Mouse (Mus musculus): ENCODE data around the gene Trub2. TPM values are rescaled to one million over a fixed set of nuclear protein-coding genes. Genes with fewer than 3 reads are reported as not detected.
"Not testable (repeated sequence)": the region's sequence is repeated elsewhere in the genome, so short reads cannot be mapped to it uniquely, and the experiment has no call there.

The Trub2 gene
- total RNA-seq, 2 experiments from 2014 or later = 27.7 to 30.3 TPM

DNA sequence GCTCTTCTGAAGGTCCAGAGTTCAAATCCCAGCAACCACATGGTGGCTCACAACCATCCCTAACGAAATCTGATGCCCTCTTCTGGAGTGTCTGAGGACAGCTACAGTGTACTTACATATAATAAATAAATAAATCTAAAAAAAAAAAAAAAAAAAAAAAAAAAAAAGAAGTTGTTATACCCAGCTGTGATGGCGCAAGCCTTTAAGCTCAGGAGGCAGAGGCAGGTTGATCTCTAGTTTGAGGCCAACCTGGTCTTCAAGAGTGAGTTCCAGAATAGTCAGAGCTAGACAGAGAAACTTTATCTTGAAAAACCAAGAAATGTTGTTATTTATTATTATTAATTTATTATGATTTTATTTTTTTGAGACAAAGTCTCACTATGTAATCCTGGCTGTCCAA lies 7.0 kb downstream of the Trub2 start:
- DNase-seq (ENCODE audit: low spot score) = not testable (repeated sequence)

DNA sequence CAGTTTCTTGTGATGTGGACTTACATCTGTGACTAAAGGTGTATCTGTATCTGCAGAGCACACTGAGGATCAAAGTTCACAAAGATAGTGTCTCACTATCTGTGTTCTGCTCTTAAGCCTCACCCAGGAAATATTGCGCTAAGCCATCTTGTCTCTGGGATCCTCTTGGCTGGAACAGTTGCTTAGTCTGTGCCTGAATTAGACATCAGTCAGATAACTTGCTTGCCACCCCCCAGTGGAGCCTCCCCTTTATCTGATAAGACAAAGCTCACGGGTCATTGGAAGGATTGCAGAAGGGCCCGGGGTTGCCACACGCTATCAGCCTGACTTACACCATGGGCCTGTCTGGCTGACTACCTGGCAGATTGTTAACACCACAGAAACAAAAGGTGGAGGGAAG lies 15.0 kb downstream of the Trub2 start:
- DNase-seq (ENCODE audit: low spot score) = no peak

DNA sequence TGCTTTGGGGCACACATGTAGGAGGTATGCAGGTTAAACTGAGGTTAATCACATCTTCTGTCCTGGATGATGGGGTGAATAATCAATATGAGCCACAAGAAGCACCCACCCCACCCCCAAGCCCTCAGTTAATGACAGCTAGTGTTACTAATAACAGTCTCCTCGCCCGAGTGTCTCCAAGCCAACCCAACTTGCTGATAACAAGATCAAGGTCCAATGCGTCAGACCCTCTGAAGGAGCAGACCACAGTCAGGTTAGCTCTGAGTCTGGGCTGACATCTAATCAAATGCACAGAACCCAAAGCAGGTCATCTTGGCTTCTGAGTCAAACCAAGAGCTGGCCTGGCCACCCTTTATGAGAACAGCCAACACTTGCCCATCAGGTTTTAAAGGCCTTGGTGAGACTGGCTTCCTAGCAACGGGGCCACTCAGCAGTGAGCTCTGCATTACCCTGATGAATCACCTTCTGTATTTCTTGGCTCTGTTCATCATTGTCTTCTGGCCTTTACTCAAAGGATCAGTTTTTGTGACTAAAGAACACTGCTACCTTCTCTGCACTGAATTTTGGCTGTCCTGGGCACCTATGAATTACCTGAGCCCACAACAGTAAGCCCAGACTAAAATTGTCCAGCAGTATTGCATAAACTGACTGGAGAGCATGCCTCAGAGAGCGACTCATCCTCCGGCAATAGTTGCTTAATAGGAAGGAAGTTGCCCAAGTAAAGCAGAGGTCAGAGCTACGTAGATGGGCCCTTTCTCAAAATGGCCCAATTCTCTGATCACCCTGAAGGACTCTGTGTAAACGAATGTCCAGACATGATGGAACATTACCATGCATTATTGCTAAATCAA lies 16.5 kb downstream of the Trub2 start:
- DNase-seq (ENCODE audit: low spot score) = no peak

DNA sequence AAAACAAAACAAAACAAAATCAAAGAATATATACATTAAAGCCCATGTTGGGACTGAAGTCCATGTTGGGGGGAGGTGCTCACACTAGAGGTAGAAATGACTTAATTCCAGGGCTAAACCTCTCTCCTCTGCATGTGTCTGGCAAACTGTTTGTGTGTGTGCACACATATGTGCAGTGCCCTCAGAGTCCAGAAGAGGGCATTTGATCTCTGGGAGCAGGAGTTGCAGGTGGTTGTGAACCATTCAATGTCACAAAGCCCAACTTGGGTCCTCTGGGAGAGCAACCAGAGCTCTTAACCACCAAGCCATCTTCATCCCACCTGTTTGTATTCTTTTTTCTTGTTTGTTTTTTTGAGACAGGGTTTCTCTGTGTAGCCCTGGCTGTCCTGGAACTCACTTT lies 18.1 kb downstream of the Trub2 start:
- no peak for DNase-seq (ENCODE audit: low spot score)

DNA sequence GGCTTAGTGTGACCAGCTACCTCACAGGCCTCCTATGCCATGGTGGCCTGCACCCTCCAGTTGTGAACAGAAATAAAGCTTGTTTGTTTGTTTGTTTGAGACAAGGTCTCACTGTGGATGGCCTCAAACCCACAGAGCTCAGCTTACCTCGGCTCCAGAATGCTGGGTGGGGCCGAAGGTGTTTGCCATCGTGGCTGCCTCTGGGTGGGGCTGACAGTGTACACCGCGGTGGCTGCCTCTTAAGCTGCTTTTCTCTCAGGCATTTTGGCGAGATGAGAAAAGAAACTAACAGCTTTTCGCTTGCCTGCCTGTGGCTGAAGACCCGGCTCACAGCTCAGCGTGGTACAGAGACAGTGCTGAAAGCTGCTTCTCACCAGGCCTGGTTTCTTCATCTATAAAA lies 19.4 kb downstream of the Trub2 start:
- DNase-seq (ENCODE audit: low spot score) = no peak

DNA sequence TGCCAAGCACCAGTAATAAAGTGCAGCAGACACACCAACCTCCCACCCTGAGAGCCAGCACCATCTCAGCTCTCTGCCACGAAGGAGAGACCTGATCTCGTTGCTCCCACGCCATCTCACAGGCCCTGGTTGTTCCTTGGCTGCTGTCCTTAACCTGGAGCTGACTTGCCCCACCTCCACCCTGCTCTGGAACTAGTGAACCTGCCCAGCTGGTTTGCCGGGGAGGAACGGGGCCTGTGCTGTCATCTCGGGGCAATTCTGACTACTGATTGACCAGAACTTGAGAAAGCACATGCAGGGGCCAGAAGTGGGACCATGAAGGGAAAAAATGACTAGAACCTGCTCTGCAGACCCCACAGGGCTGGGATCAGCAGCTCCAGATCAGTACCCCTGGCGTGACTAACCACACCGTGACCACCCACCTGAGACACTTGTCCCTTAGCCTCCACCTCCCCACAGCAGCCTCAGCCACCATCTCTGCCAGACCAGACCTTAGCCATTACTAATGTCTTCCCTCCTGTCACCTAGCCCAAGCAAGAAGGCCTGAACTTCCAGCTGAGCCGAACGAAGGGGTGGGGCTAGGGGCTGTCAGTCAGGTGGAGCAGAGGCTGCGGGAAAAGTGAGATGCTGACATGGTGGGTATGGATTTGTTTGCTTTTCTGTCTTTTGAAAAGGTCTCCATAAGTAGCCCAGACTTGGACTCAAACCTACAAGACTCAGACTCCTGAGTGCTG lies 20.2 kb downstream of the Trub2 start:
- DNase-seq (ENCODE audit: low spot score) = no peak

DNA sequence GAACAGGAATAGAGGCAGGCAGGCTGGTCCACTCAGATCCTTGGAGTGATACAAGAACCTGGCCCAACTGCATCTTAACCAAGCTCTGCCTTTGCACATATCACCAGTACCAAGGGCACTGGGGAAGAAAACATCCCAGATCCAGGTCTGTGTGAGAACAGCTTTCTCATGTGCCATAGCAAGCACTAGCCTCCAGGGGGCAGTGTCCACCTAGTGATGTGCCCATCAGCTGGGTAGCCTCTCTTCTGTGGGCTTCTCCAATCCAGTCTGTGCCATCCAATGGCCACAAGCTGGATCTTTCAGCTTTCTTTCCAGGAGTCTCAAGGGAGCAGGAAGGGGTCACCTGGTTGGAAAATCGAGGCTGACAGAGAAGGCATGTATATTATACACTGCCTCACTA lies 23.5 kb downstream of the Trub2 start:
- DNase-seq (ENCODE audit: low spot score) = peak; percentile 57

DNA sequence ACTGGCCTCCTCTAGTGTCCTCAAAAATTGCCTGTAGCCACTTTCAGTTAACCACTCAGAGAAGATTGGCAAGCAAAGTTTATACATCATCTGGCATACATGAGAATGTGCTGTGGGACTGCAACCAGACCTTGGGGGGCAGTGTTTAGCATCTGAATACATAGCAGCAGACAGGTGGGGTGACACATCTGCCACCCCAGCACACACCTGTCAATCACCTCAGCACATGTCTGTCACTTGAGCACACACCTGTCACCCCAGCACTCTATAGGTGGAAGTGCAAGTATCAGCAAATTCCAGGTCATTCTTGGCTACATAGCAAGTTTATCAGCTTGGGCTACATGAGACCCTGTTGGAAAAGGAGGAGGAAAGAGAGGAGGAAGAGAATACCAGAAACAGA lies 32.6 kb downstream of the Trub2 start:
- no peak for DNase-seq (ENCODE audit: low spot score)

DNA sequence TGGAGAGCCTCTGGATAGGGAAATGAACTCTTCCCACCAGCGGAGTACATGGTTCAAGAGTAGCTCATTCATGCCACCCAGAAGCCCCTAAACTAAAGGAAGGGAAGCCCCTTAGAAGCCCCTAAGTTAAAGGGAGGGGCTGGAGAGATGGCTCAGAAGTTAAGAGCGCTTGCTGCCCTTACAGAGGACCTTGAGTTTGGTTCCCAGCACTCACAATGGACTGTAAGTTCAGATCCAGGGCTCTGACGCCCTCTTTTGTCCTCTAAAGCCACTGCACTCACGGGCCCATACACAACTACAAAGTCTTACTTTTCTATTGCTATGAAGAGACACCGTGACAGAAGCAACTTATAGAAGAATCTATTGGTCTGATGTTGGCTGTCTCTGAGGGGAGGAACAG lies 35.9 kb downstream of the Trub2 start:
- DNase-seq (ENCODE audit: low spot score) = no peak

DNA sequence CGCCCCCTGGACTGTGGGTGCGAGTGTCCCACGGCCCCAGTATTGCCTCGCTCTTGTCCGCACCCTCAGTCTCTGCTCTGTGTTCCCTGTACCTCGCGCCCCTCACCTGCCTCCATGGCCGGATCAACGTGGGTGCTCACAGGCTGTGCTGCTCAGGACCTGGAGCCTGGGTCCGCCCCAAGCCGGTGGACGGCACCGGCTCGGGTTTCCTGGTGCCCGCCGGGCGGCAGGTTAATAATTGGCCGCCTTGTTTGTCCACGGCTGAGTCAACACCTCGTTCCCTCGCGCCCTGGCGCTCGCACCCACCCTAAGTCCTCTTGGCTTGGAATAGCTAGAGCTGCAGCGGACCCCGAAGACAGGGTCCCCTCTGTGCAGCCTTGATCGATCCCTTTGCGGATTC lies 36.8 kb downstream of the Trub2 start, which contains the start of gene Gm13420:
Gene Gm13420, minus strand, starts transcription at position 189 of the 400 bp plus-strand sequence.
- no peak for DNase-seq (ENCODE audit: low spot score)

DNA sequence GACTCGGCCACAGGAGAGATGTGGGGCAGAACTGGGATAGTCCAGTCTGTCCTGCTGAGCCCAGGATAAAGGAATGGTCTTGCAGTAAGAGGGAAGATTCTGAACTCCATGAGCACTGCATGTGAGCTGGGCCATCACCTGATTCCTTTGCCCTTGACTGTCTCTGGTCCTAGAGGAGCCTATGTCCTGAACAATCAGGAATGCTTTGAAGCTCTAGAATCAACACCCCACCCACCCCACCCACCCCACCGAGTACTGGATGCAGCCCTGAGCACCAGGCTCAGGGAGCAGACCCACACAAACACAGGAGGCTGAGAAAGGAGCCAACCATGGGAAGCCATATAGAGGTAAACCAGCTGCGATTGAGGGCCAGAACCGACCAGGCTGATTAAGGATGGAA lies 39.8 kb downstream of the Trub2 start:
- DNase-seq (ENCODE audit: low spot score) = no peak

DNA sequence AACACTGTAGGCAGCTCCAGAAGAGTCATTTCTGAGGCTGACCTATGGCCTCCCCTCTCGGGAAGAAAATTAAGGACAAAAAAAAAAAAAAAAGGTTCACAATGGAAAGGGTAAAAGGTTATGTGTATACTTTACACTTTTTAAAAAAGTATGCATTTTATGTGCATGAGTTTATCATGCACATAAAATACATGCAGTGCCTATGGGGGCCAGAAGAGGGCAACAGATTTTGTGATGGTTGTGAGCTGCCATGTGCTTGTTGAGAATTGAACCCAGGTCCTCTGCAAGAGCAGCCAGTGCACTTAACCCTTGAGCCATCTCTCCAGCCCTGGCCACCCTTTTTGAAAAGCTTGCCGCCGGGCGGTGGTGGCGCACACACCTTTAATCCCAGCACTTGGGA lies 40.5 kb downstream of the Trub2 start:
- DNase-seq (ENCODE audit: low spot score) = no peak

DNA sequence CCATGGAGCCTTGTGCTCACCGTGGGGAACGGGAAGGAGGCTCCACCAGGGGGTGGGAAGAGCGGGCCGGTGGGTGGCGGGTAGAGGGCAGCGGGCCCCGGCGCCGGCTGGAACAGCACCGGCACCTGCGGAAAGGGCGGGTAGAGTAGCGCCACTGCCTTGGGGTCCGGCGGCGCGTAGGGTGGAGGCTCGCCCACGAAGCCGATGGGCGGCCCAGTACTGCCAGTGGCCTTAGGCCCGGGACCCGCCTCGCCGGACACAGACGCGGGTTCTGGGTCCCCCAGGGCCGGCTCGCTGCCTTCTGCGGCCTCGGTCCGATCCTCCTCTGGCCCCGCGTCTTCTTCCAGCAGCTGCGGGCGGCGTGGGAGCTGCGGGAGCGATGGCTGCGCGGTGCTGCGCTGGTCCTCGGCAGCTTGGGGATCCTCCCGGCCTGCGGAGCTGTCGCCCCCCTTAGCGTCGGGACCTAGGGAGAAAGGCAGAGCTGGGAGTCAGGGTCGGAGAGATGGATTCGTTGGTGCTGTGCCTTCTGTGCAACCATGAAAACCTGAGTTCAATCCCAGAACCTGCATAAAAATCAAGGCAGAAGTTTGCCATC lies 41.0 kb downstream of the Trub2 start:
- DNase-seq (ENCODE audit: low spot score) = no peak

DNA sequence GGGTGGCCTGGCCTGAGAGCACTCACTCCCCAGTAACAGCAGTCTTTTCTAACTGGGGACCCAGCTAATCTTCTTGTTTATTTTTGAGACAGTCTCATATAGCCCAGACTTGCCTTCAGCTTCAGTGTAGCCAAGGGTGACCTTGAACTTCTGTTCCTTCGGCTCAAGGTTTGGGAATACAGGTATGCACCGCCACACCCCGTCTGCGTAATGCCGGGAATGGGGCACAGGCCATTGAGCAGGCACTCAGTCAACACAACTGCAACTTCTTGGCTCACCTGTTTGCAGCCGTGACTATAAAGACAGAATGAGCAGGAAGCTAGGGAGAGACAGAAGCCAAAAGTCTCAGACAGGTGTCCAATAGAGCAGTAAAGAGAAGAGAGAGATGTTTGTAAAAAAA lies 44.0 kb downstream of the Trub2 start:
- no peak for DNase-seq (ENCODE audit: low spot score)

DNA sequence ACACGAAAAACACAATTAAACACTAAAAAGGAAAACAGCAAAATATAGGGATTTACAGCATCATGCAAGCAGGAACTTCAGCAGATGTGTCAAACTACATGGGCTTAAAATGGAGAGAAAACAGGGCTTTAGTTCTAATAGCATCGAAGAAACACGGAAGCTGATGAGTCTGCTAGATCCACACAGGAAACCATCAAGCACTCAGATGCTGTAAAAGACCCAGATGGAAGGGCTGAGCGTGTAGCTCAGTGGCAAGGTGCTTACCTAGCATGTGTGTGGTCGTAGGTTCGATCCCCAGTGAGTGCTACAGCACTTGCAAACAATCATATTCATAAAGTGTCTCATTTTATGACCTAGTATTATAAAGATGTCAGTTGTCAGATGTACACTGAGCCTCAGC lies 47.1 kb downstream of the Trub2 start:
- no peak for DNase-seq (ENCODE audit: low spot score)

DNA sequence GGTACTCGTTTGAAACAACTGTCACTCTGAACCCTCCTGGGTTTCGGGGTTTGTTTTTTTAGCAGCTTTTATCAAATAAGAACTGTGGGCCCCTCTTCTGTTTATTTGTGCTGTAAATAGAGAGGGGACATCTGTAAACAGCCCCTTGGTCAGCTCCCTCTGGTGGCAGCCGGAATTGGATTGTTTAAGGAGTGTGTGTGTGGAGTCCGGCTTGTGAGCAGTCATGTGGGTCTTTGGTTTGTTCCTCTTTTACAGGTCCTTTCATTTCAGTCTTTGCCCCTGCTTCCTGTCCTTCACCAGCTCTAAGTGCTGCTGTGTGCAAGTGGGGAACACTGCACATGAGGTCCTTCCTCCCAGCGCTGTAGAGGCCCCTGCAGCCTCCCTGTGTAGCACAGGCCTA lies 48.9 kb downstream of the Trub2 start:
- no peak for DNase-seq (ENCODE audit: low spot score)

DNA sequence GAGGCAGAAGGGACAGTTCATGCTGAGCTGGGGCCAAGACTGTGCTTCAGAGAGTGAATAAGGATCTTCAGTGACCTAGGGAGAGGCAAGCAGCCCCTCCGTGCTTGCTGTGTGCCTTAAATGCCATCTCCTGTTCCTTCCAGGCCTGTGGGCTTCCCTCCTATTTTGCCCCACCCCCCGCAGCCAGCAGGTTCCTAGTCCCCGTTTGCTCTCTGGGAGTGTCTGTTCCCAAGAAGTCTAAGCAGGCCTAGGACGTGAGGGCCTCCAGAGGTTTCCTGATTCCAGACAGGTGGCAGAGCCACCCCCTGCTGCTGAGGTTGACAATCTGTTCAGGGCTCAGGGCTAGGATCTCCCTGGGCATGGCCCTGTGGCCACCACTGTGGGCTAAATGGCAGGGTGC lies 49.5 kb downstream of the Trub2 start:
- no peak for DNase-seq (ENCODE audit: low spot score)

DNA sequence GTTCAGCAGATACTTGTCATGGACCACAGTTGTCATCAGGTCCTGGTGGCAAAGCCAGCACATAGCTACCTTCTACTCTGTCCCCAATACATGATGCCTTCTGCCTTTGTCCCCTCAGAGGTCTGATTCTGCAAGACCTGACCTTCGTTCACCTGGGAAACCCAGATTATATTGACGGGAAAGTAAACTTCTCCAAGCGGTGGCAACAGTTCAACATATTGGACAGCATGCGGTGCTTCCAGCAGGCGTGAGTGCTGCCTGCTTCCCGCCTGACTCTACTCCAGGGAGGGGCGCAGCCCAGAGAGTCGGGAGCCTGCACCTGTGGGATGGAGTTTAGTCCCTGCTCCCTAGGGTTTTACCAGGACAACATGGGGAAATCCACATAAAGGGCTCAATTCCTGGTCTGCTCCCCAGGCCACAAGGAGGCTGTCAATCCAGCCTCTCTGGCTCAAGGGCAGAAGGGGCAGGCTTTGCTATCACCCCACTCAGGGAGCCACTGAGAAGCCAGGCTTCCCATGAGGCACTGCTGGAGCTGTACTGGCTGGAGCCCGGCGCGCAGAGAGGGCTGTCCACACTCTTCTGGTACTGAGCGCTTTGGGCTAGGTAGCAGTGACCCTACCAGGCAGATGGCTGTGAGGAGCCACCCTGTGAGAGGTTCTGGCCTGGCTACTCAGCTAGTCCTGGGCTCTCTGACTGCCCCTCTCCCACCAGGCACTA lies 50.9 kb downstream of the Trub2 start:
- DNase-seq (ENCODE audit: low spot score) = no peak

DNA sequence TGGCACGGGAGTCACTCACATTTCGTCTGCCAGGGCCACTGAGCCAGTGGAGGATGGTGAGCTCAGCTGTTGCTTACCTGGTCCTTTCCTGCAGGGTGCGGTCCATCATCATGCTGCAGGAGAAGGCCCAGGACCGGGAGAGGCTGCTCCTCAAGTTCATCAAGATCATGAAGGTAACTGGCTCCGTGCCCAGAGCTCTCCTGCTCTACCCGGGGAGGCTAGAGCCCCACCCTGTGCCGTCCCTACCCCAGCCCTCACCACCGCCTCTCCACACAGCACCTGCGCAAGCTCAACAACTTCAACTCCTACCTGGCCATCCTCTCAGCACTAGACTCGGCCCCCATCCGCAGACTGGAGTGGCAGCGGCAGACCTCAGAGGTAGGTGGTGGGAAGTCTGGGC lies 52.6 kb downstream of the Trub2 start:
- DNase-seq (ENCODE audit: low spot score) = no peak

DNA sequence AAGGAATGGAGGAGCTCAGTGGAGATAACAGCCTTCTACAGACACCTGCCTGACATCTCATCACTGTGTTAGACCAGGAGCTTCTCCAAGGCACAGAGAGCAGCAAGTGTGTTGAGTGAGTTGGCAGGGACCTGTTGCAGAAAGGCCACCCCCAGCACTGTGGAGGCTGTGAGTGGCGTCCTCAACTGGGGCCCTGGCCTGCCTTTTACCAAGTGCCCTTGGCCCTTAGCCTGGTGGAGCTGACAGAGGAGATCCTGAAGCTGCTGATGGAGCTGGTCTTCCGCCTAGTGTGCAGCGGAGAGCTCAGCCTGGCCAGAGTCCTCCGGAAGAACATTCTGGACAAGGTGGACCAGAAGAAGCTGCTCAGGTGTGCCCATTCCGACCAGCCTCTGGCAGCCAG lies 55.0 kb downstream of the Trub2 start:
- DNase-seq (ENCODE audit: low spot score) = no peak

DNA sequence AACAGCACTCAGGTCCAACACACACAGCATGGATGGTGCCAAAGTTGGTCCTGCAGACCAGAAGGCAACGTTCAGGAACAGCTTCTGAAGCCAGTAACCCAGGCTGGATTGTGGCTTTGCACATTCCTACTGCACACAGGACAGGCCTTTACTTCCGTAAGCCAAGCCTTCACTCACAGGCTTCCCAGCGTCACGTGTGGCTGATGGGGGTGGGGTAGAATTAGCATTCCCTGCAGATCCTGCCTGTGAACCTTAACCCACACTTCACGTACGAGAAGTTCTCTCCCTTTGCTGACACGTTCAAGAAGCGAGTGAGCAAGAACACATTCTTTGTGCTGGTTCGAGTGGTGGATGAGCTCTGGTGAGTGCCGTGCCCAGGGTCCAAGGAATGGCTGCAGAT lies 55.7 kb downstream of the Trub2 start:
- DNase-seq (ENCODE audit: low spot score) = no peak

DNA sequence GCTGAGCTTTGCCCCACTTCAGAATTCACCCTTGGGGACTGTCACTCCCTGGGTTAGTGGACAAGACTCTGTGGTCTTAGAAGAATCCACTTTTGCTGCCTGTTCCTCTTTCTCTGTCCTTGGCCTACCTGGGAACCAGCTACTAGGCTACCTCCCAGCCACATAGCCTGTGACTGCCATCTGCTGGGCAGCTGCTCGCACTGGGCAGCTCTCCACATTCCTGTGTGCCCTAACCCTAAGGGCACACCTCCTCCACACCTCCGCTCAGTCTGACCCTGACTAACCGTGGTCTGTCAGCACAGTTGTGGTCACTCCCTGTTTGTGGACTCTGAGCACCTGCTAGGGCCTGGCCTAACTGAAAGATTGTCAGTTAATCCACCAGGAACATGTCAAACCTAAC lies 56.8 kb downstream of the Trub2 start:
- peak; percentile 76 for DNase-seq (ENCODE audit: low spot score)
